Mouse (Mus musculus) G1E (cell line): ENCODE data around the gene Cox10.

Experiments used
- CTCF ChIP-seq: IDR thresholded peaks from 2 replicates; pipeline ENCODE4 v1.5.1; 2012; ENCODE audit warnings: low read depth, low read length, inconsistent platforms, mixed read lengths
- GATA1 ChIP-seq: IDR thresholded peaks from 2 replicates; pipeline ENCODE4 v1.6.1; 2012; ENCODE audit warnings: borderline replicate concordance, low read length, inconsistent platforms, mixed read lengths
- GATA2 ChIP-seq: IDR thresholded peaks from 2 replicates; pipeline ENCODE4 v1.6.1; 2012; ENCODE audit warnings: low read depth, low read length, inconsistent platforms, borderline replicate concordance
- POLR2AphosphoS5 ChIP-seq: IDR thresholded peaks from 2 replicates; pipeline ENCODE4 v1.6.1; 2012; ENCODE audit warnings: low read depth, low read length, inconsistent platforms; ENCODE audit not compliant: insufficient replicate concordance
- TAL1 ChIP-seq: conservative IDR thresholded peaks from 2 replicates; pipeline ENCODE4 v1.6.1; 2012; ENCODE audit warnings: low read depth, low read length, inconsistent platforms, mixed read lengths

DNA sequence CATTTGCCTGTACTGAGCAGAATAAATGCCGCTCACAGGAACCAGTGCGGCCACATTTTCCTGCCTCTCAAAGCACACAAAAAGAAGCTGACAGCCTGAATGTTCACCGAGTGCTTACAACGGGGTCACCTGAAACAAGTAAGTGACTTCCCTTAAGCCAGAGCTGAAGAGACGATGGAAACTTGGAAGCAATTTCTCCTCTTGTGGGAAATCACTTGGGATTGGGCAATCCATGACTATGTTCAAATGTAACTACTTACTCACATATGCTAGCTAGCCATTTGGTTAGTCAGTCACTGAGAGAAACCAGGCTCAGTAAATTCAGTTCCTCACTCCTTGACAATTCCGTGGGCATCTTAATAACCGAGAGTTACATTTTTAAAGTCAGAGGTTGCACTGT is 43.0 kb downstream of the Cox10 start:
- TF ChIP-seq POLR2AphosphoS5 = no peak
- no peak for TF ChIP-seq CTCF
- TF ChIP-seq TAL1 = no peak
- TF ChIP-seq GATA1 = no peak
- TF ChIP-seq GATA2 = no peak
